Mouse (Mus musculus): Measurements from ENCODE around the gene Slc25a35. TPM values are rescaled to one million over a fixed set of nuclear protein-coding genes. Genes with fewer than 3 reads are reported as not detected.
"Not testable (repeated sequence)": the region's sequence is repeated elsewhere in the genome, so short reads cannot be mapped to it uniquely, and the experiment has no call there.

The Slc25a35 gene
- polyA plus RNA-seq, 1 experiment from 2014 or later: 4.1 TPM

- Histone ChIP-seq H3K4me1 (peaks cover 12% of the 10 kb centered on the region; the same call in 1 of the 2 replicates), H3K27me3 (no peaks in the 10 kb centered on the region), H3K36me3 (0 out of 2 replicates have a peak, but pooled peaks cover 3% of the 10 kb centered on the region), H3K9me3 (no peaks in the 10 kb centered on the region), H3K9ac (no peak overlapping the region), H3K4me2 (replicated peaks) (no peak overlapping the region), H3K4me3 (no peak overlapping the region), H3K27ac (no peak overlapping the region)
- ATAC-seq (ENCODE audit: insufficient number of reproducible peaks, insufficient read depth, low FRiP score, low TSS enrichment): no peak
- 88% methylated on average over 1 of the region's 1 CpGs for WGBS
Observed at GRCm38 (mm10) chr11:69009508-69009907, 41.6 kb downstream of the Slc25a35 start.

- Histone ChIP-seq H3K9me3 (no peaks in the 10 kb centered on the region), H3K36me3 (0 out of 2 replicates have a peak, but pooled peaks cover 3% of the 10 kb centered on the region), H3K9ac (no peak overlapping the region), H3K27me3 (no peaks in the 10 kb centered on the region), H3K4me1 (peaks cover 12% of the 10 kb centered on the region; the same call in 1 of the 2 replicates), H3K4me3 (no peak overlapping the region), H3K27ac (no peak overlapping the region), H3K4me2 (replicated peaks) (no peak overlapping the region)
- 84% methylated on average over 15 of the region's 15 CpGs for WGBS
- ATAC-seq (ENCODE audit: insufficient number of reproducible peaks, insufficient read depth, low FRiP score, low TSS enrichment): no peak
Observed at GRCm38 (mm10) chr11:69010400-69011323, 42.7 kb downstream of the Slc25a35 start.

- not testable (repeated sequence) for H3K9me3 ChIP-seq; ATAC-seq (ENCODE audit: insufficient number of reproducible peaks, insufficient read depth, low FRiP score, low TSS enrichment); H3K27me3 ChIP-seq; H3K36me3 ChIP-seq; H3K9ac ChIP-seq; H3K27ac ChIP-seq
- 65% methylated on average over 2 of the region's 2 CpGs for WGBS
- H3K4me1 ChIP-seq: peaks cover 12% of the 10 kb centered on the region; the same call in 1 of the 2 replicates
- peak overlapping the region; percentile 61 for H3K4me2 ChIP-seq (replicated peaks)
- peak overlapping the region; percentile 53 for H3K4me3 ChIP-seq
Observed at GRCm38 (mm10) chr11:69011445-69011844, 43.5 kb downstream of the Slc25a35 start.

- peak; percentile 38; the same call in 1 of the 2 replicates for ATAC-seq (ENCODE audit: insufficient number of reproducible peaks, insufficient read depth, low FRiP score, low TSS enrichment)
- Histone ChIP-seq H3K9ac (peak overlapping the region; percentile 52), H3K4me1 (peaks cover 18% of the 10 kb centered on the region; the same call in 1 of the 2 replicates), H3K27ac (peak overlapping the region; percentile 81), H3K27me3 (no peaks in the 10 kb centered on the region), H3K4me3 (peak overlapping the region; percentile 53), H3K4me2 (replicated peaks) (peak overlapping the region; percentile 61), H3K36me3 (no peaks in the 10 kb centered on the region), H3K9me3 (no peaks in the 10 kb centered on the region)
- WGBS: 2% methylated on average over 18 of the region's 18 CpGs
Observed at GRCm38 (mm10) chr11:69012071-69012601, 44.2 kb downstream of the Slc25a35 start.

GRCm38 (mm10) chr11:69015644-69016441, 47.9 kb downstream of the Slc25a35 start, which contains the start of gene Ctc1:
Ctc1 (plus strand) TSS chr11:69015911.
- Histone ChIP-seq H3K27ac (peak within 1 kb of the TSS; percentile 89), H3K4me1 (peaks cover 11% of the 10 kb centered on the region; the same call in 1 of the 2 replicates), H3K36me3 (0 out of 2 replicates have a peak, but pooled peaks cover under 1% of the 10 kb centered on the region), H3K4me2 (replicated peaks) (peak within 1 kb of the TSS; percentile 68), H3K9me3 (no peaks in the 10 kb centered on the region), H3K27me3 (no peaks in the 10 kb centered on the region), H3K9ac (peak within 1 kb of the TSS; percentile 76), H3K4me3 (peak within 1 kb of the TSS; percentile 66)
- WGBS: 4% methylated on average over 38 of the region's 38 CpGs
- ATAC-seq (ENCODE audit: insufficient number of reproducible peaks, insufficient read depth, low FRiP score, low TSS enrichment): peak; percentile 91

GRCm38 (mm10) chr11:69016755-69017154, 48.8 kb downstream of the Slc25a35 start:
- 60% methylated on average over 3 of the region's 3 CpGs for WGBS
- peak overlapping the region; percentile 66 for H3K4me3 ChIP-seq
- H3K27me3 ChIP-seq: no peaks in the 10 kb centered on the region
- peaks cover 8% of the 10 kb centered on the region for H3K36me3 ChIP-seq
- H3K4me1 ChIP-seq: peaks cover 7% of the 10 kb centered on the region; the same call in 1 of the 2 replicates
- peak overlapping the region; percentile 76 for H3K9ac ChIP-seq
- no peaks in the 10 kb centered on the region for H3K9me3 ChIP-seq
- H3K4me2 ChIP-seq (replicated peaks): peak overlapping the region; percentile 68
- ATAC-seq (ENCODE audit: insufficient number of reproducible peaks, insufficient read depth, low FRiP score, low TSS enrichment): no peak
- peak overlapping the region; percentile 89 for H3K27ac ChIP-seq

- no peaks in the 10 kb centered on the region for H3K27me3 ChIP-seq
- H3K4me2 ChIP-seq (replicated peaks): no peak overlapping the region
- H3K9ac ChIP-seq: no peak overlapping the region
- H3K9me3 ChIP-seq: no peaks in the 10 kb centered on the region
- H3K4me1 ChIP-seq: peaks cover 7% of the 10 kb centered on the region; the same call in 1 of the 2 replicates
- H3K27ac ChIP-seq: no peak overlapping the region
- ATAC-seq (ENCODE audit: insufficient number of reproducible peaks, insufficient read depth, low FRiP score, low TSS enrichment): no peak
- no peak overlapping the region for H3K4me3 ChIP-seq
- peaks cover 48% of the 10 kb centered on the region for H3K36me3 ChIP-seq
Observed at GRCm38 (mm10) chr11:69020691-69021090, 52.8 kb downstream of the Slc25a35 start.

Small RNAs within 50 kb of the gene (microRNA-seq; reads per million reads assigned to microRNA genes)
- gene Mir3062: 8.0 reads per million, percentile 24 among the genes with 10 or more reads in this experiment

Other genes with a start within 250 kb of the Slc25a35 start
- gene Ndel1, start 96.3 kb upstream of the Slc25a35 start, polyA plus RNA-seq (2016; fragmentation: Nextera tagmentation; extraction: Ambion mirVana): 78.6 and 82.0 TPM in 2 replicates
- gene Rnf222, start 79.6 kb upstream of the Slc25a35 start, polyA plus RNA-seq (2016; fragmentation: Nextera tagmentation; extraction: Ambion mirVana): 0.08 and 0.19 TPM in 2 replicates
- gene Rpl26, start 66.5 kb upstream of the Slc25a35 start, polyA plus RNA-seq (2016; fragmentation: Nextera tagmentation; extraction: Ambion mirVana): 915 and 939 TPM in 2 replicates
- not detected in 2 replicates for gene Odf4, start 41.0 kb upstream of the Slc25a35 start, polyA plus RNA-seq (2016; fragmentation: Nextera tagmentation; extraction: Ambion mirVana)
- gene Arhgef15, start 10.7 kb upstream of the Slc25a35 start, polyA plus RNA-seq (2016; fragmentation: Nextera tagmentation; extraction: Ambion mirVana): 8.1 and 8.5 TPM in 2 replicates
- gene Rangrf, start 7.1 kb downstream of the Slc25a35 start, polyA plus RNA-seq (2016; fragmentation: Nextera tagmentation; extraction: Ambion mirVana): 59.3 and 64.2 TPM in 2 replicates
- 44.0 and 44.3 TPM in 2 replicates for gene Pfas, start 40.3 kb downstream of the Slc25a35 start, polyA plus RNA-seq (2016; fragmentation: Nextera tagmentation; extraction: Ambion mirVana)
- 71.0 and 75.2 TPM in 2 replicates for gene Ctc1, start 47.8 kb downstream of the Slc25a35 start, polyA plus RNA-seq (2016; fragmentation: Nextera tagmentation; extraction: Ambion mirVana)
- 148 and 152 TPM in 2 replicates for gene Aurkb, start 77.5 kb downstream of the Slc25a35 start, polyA plus RNA-seq (2016; fragmentation: Nextera tagmentation; extraction: Ambion mirVana)
- gene Borcs6, start 91.6 kb downstream of the Slc25a35 start, polyA plus RNA-seq (2016; fragmentation: Nextera tagmentation; extraction: Ambion mirVana): 12.3 and 12.6 TPM in 2 replicates
- 36.8 and 43.5 TPM in 2 replicates for gene Tmem107, start 102.7 kb downstream of the Slc25a35 start, polyA plus RNA-seq (2016; fragmentation: Nextera tagmentation; extraction: Ambion mirVana)
- 84.3 and 85.0 TPM in 2 replicates for gene Vamp2, start 120.4 kb downstream of the Slc25a35 start, polyA plus RNA-seq (2016; fragmentation: Nextera tagmentation; extraction: Ambion mirVana)
- gene Per1, start 127.1 kb downstream of the Slc25a35 start, polyA plus RNA-seq (2016; fragmentation: Nextera tagmentation; extraction: Ambion mirVana): 11.4 and 11.5 TPM in 2 replicates
- 0.65 and 0.73 TPM in 2 replicates for gene Hes7, start 152.3 kb downstream of the Slc25a35 start, polyA plus RNA-seq (2016; fragmentation: Nextera tagmentation; extraction: Ambion mirVana)
- gene 9130213A22Rik, start 154.5 kb downstream of the Slc25a35 start, polyA plus RNA-seq (2016; fragmentation: Nextera tagmentation; extraction: Ambion mirVana): 0.14 and 0.40 TPM in 2 replicates
- gene Aloxe3, start 157.8 kb downstream of the Slc25a35 start, polyA plus RNA-seq (2016; fragmentation: Nextera tagmentation; extraction: Ambion mirVana): 0.47 and 0.89 TPM in 2 replicates
- gene Alox12b, start 188.9 kb downstream of the Slc25a35 start, polyA plus RNA-seq (2016; fragmentation: Nextera tagmentation; extraction: Ambion mirVana): 0.15 and 0.19 TPM in 2 replicates
- gene Alox8, start 229.7 kb downstream of the Slc25a35 start, polyA plus RNA-seq (2016; fragmentation: Nextera tagmentation; extraction: Ambion mirVana): 0.12 and 0.20 TPM in 2 replicates

Measured in embryonic facial prominence, embryonic 12.5 days (tissue).